Mouse (Mus musculus): ENCODE measurements at regions not wholly inside any gene's neighbourhood (a gene's known extent, or its start where the extent isn't known, plus 50 kb on each side); places are given as distances from the start of the nearest gene placed in this dataset.

DNA sequence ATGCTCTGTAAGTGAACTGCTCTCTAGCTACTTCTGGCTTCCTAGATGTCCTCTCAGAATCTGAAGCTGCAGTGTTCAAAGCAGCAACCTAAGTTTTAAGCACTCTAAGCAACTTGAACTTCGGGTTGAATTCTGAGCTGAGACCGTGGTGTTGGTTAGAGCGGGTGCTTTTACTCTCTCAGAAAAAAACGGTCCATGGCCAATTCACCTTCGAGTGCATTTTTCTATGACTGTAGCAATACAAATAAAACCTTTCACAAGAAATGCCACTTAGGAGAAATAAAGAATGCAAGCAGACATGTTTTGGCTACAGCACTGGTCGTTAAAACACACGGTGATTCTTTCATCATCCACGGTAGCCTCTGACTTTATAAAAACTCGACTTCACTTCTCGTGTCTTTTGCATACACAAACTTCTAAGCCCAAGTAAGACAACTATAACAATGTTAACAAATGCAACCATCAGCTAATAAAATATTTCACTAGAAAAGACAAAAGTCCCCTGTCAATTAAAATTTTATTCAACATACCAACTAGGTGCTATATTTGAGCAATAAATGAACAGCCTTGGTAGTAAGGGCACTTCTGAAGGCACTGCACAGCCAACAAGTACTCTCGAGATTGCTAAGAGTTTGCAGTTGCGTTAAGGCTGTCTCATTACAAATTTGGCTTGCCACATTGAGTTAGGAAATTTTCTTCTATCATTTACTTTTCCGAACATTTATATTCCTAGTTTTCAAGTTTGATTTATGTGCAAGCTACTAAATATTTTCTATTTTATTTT, 96.3 kb downstream of the Spry2 start:
- H3K4me1 ChIP-seq (ENCODE audit: control insufficient read depth, insufficient read depth, low read length), result peaks cover 10% of the 10 kb centered on the region; the same call in 1 of the 2 replicates
- no peaks in the 10 kb centered on the region for H3K27me3 ChIP-seq (ENCODE audit: control insufficient read depth, insufficient read depth, low read depth, low read length)
- H3K27ac ChIP-seq (ENCODE audit: low read length), result no peak overlapping the region
- no peaks in the 10 kb centered on the region for H3K9me3 ChIP-seq (replicated peaks; ENCODE audit: control insufficient read depth, low read length, poor library complexity, severe bottlenecking)
- no peak overlapping the region for H3K4me3 ChIP-seq (ENCODE audit: low read depth, low read length)
- no peak overlapping the region for H3K4me2 ChIP-seq (ENCODE audit: low read length)
- ATAC-seq, result no peak
- no peaks in the 10 kb centered on the region for H3K36me3 ChIP-seq (ENCODE audit: control insufficient read depth, insufficient read depth, low read length)
- WGBS, result 86% methylated on average over 13 of the region's 13 CpGs
- H3K9ac ChIP-seq (ENCODE audit: low read depth, low read length), result no peak overlapping the region

DNA sequence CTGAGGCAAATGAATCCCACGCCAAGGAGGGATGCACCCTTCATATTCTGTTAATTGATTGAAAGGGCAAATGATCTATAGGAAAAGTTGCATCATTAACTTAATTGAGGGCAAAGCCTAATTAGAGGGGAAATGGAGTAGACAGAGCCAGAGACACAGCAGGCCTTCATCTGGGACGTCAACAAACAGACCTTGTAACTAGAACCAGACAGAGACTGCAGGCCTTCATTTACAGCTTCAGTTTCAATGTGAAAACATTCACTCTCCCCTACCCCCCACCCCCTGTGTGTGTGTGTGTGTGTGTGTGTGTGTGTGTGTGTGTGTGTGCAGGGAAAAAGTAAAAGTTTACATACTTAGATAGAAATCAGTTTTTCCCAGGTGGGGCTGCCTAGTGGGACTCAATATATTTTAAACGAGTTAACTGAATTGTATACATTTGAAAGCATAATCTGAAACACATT, 97.2 kb downstream of the Spry2 start:
- H3K4me3 ChIP-seq (ENCODE audit: low read depth, low read length), result no peak overlapping the region
- no peaks in the 10 kb centered on the region for H3K9me3 ChIP-seq (replicated peaks; ENCODE audit: control insufficient read depth, low read length, poor library complexity, severe bottlenecking)
- no peak overlapping the region for H3K27ac ChIP-seq (ENCODE audit: low read length)
- no peaks in the 10 kb centered on the region for H3K27me3 ChIP-seq (ENCODE audit: control insufficient read depth, insufficient read depth, low read depth, low read length)
- H3K36me3 ChIP-seq (ENCODE audit: control insufficient read depth, insufficient read depth, low read length), result no peaks in the 10 kb centered on the region
- 56% methylated on average over 3 of the region's 3 CpGs for WGBS
- no peak overlapping the region for H3K4me2 ChIP-seq (ENCODE audit: low read length)
- peaks cover 10% of the 10 kb centered on the region; the same call in 1 of the 2 replicates for H3K4me1 ChIP-seq (ENCODE audit: control insufficient read depth, insufficient read depth, low read length)
- H3K9ac ChIP-seq (ENCODE audit: low read depth, low read length), result no peak overlapping the region
- no peak for ATAC-seq

GRCm38 (mm10) chr14:105793010-105793702, 103.5 kb downstream of the Spry2 start:
- Histone ChIP-seq H3K9ac (ENCODE audit: low read depth, low read length) (no peak overlapping the region), H3K9me3 (replicated peaks; ENCODE audit: control insufficient read depth, low read length, poor library complexity, severe bottlenecking) (0 out of 2 replicates have a peak, but pooled peaks cover 3% of the 10 kb centered on the region), H3K4me1 (ENCODE audit: control insufficient read depth, insufficient read depth, low read length) (no peaks in the 10 kb centered on the region), H3K4me3 (ENCODE audit: low read depth, low read length) (no peak overlapping the region), H3K36me3 (ENCODE audit: control insufficient read depth, insufficient read depth, low read length) (no peaks in the 10 kb centered on the region), H3K4me2 (ENCODE audit: low read length) (no peak overlapping the region), H3K27me3 (ENCODE audit: control insufficient read depth, insufficient read depth, low read depth, low read length) (no peaks in the 10 kb centered on the region), H3K27ac (ENCODE audit: low read length) (no peak overlapping the region)
- no peak for ATAC-seq
- 82% methylated on average over 4 of the region's 4 CpGs for WGBS

GRCm38 (mm10) chr14:105790441-105790840, 106.2 kb downstream of the Spry2 start:
- Histone ChIP-seq H3K27me3 (ENCODE audit: control insufficient read depth, insufficient read depth, low read depth, low read length) (no peaks in the 10 kb centered on the region), H3K4me1 (ENCODE audit: control insufficient read depth, insufficient read depth, low read length) (no peaks in the 10 kb centered on the region), H3K4me2 (ENCODE audit: low read length) (no peak overlapping the region), H3K9ac (ENCODE audit: low read depth, low read length) (no peak overlapping the region), H3K27ac (ENCODE audit: low read length) (no peak overlapping the region), H3K9me3 (replicated peaks; ENCODE audit: control insufficient read depth, low read length, poor library complexity, severe bottlenecking) (0 out of 2 replicates have a peak, but pooled peaks cover 3% of the 10 kb centered on the region), H3K4me3 (ENCODE audit: low read depth, low read length) (no peak overlapping the region), H3K36me3 (ENCODE audit: control insufficient read depth, insufficient read depth, low read length) (no peaks in the 10 kb centered on the region)
- WGBS, result 83% methylated on average over 4 of the region's 4 CpGs
- ATAC-seq, result no peak

- Histone ChIP-seq H3K27ac (ENCODE audit: low read length) (no peak overlapping the region), H3K4me3 (ENCODE audit: low read depth, low read length) (no peak overlapping the region), H3K27me3 (ENCODE audit: control insufficient read depth, insufficient read depth, low read depth, low read length) (no peaks in the 10 kb centered on the region), H3K4me2 (ENCODE audit: low read length) (no peak overlapping the region), H3K9ac (ENCODE audit: low read depth, low read length) (no peak overlapping the region), H3K9me3 (replicated peaks; ENCODE audit: control insufficient read depth, low read length, poor library complexity, severe bottlenecking) (no peaks in the 10 kb centered on the region), H3K36me3 (ENCODE audit: control insufficient read depth, insufficient read depth, low read length) (no peaks in the 10 kb centered on the region), H3K4me1 (ENCODE audit: control insufficient read depth, insufficient read depth, low read length) (no peaks in the 10 kb centered on the region)
- WGBS, result 87% methylated on average over 5 of the region's 5 CpGs
- no peak for ATAC-seq
Observed at GRCm38 (mm10) chr14:105783428-105783827, 113.2 kb downstream of the Spry2 start.

DNA sequence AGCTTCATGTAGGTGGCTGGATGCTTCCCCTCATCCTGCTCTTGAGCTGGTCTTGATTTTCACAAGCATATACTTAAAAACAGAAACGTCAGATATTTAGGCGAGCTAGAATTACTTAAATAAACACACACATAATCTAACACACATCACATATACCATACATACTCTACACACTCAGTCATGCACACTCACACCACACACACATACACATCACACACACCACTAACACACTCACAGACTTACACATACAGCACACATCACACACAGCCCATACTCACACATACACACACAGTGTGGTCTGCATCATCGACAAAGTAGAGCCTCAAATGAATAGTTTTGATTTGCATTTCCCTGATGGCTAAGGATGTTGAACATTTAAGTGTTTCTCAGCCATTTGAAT, 116.9 kb downstream of the Spry2 start:
- H3K27ac ChIP-seq (ENCODE audit: low read length), result no peak overlapping the region
- no peaks in the 10 kb centered on the region for H3K4me1 ChIP-seq (ENCODE audit: control insufficient read depth, insufficient read depth, low read length)
- no peaks in the 10 kb centered on the region for H3K9me3 ChIP-seq (replicated peaks; ENCODE audit: control insufficient read depth, low read length, poor library complexity, severe bottlenecking)
- H3K9ac ChIP-seq (ENCODE audit: low read depth, low read length), result no peak overlapping the region
- no peaks in the 10 kb centered on the region for H3K36me3 ChIP-seq (ENCODE audit: control insufficient read depth, insufficient read depth, low read length)
- 82% methylated on average over 3 of the region's 3 CpGs for WGBS
- no peak overlapping the region for H3K4me3 ChIP-seq (ENCODE audit: low read depth, low read length)
- ATAC-seq, result no peak
- no peak overlapping the region for H3K4me2 ChIP-seq (ENCODE audit: low read length)
- no peaks in the 10 kb centered on the region for H3K27me3 ChIP-seq (ENCODE audit: control insufficient read depth, insufficient read depth, low read depth, low read length)

DNA sequence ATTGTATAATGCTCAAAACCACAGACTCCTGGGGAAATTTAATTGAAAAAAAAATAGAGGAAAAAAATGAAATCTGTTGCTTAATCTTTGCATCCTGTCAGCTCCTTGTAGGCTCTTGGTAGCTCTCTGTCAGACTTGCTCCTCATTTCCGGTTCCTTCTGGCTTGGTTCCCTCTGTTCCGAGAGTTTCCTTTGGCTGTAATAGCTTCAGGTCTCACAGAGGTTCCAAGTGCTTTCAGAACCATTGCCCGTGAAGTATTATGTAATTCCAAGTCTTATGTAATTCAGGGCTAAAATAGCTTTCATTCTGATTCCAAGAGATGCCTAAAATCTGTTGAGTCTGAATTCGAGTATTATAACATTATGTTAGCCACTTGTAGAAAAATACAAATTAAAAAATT, 117.3 kb downstream of the Spry2 start:
- 76% methylated on average over 4 of the region's 4 CpGs for WGBS
- no peak overlapping the region for H3K4me2 ChIP-seq (ENCODE audit: low read length)
- no peak overlapping the region for H3K4me3 ChIP-seq (ENCODE audit: low read depth, low read length)
- no peaks in the 10 kb centered on the region for H3K9me3 ChIP-seq (replicated peaks; ENCODE audit: control insufficient read depth, low read length, poor library complexity, severe bottlenecking)
- no peaks in the 10 kb centered on the region for H3K36me3 ChIP-seq (ENCODE audit: control insufficient read depth, insufficient read depth, low read length)
- no peak overlapping the region for H3K27ac ChIP-seq (ENCODE audit: low read length)
- H3K9ac ChIP-seq (ENCODE audit: low read depth, low read length), result no peak overlapping the region
- ATAC-seq, result no peak
- no peaks in the 10 kb centered on the region for H3K27me3 ChIP-seq (ENCODE audit: control insufficient read depth, insufficient read depth, low read depth, low read length)
- H3K4me1 ChIP-seq (ENCODE audit: control insufficient read depth, insufficient read depth, low read length), result no peaks in the 10 kb centered on the region

GRCm38 (mm10) chr14:105773674-105774073, 122.9 kb downstream of the Spry2 start:
- no peak for ATAC-seq
- Histone ChIP-seq H3K9me3 (replicated peaks; ENCODE audit: control insufficient read depth, low read length, poor library complexity, severe bottlenecking) (no peaks in the 10 kb centered on the region), H3K9ac (ENCODE audit: low read depth, low read length) (no peak overlapping the region)

DNA sequence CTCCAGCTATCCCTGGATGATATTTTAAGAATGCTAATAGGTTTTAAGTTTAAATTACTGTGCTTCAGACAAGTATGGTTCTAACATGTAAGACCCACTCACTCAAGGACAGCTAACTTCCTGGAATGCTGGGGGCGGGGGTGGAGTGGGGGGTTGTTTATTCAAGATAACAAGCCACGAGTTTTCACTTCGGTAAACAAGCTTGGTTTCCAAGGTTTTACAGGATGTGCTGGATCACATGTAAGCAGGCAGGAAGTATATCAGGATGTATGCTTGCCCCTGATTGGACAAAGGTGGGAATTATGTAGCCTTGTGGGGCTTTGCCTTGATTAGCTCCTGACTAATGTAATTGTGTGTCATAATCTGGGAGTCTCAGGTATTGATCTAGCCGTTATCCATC, 129.5 kb downstream of the Spry2 start:
- Histone ChIP-seq H3K4me1 (ENCODE audit: control insufficient read depth, insufficient read depth, low read length) (no peaks in the 10 kb centered on the region), H3K4me2 (ENCODE audit: low read length) (no peak overlapping the region), H3K27me3 (ENCODE audit: control insufficient read depth, insufficient read depth, low read depth, low read length) (no peaks in the 10 kb centered on the region), H3K9me3 (replicated peaks; ENCODE audit: control insufficient read depth, low read length, poor library complexity, severe bottlenecking) (no peaks in the 10 kb centered on the region), H3K4me3 (ENCODE audit: low read depth, low read length) (no peak overlapping the region), H3K27ac (ENCODE audit: low read length) (no peak overlapping the region), H3K36me3 (ENCODE audit: control insufficient read depth, insufficient read depth, low read length) (no peaks in the 10 kb centered on the region), H3K9ac (ENCODE audit: low read depth, low read length) (no peak overlapping the region)
- no peak for ATAC-seq
- WGBS, result 87% methylated on average over 4 of the region's 4 CpGs

More at GRCm38 (mm10) chr14:105773674-105774073, 122.9 kb downstream of the Spry2 start:
- H3K4me3 ChIP-seq (ENCODE audit: low read depth, low read length), result no peak overlapping the region
- 75% methylated on average over 12 of the region's 12 CpGs for WGBS
- no peaks in the 10 kb centered on the region for H3K4me1 ChIP-seq (ENCODE audit: control insufficient read depth, insufficient read depth, low read length)
- H3K27me3 ChIP-seq (ENCODE audit: control insufficient read depth, insufficient read depth, low read depth, low read length), result no peaks in the 10 kb centered on the region
- no peak overlapping the region for H3K4me2 ChIP-seq (ENCODE audit: low read length)
- no peak overlapping the region for H3K27ac ChIP-seq (ENCODE audit: low read length)
- no peaks in the 10 kb centered on the region for H3K36me3 ChIP-seq (ENCODE audit: control insufficient read depth, insufficient read depth, low read length)

Data from midbrain, embryonic 16.5 days (tissue).